Mouse (Mus musculus) forebrain, embryonic 16.5 days (tissue): Measurements from ENCODE around the gene Cbx4. TPM values are rescaled to one million over a fixed set of nuclear protein-coding genes. Genes with fewer than 3 reads are reported as not detected.

ENCODE experiments used
- ATAC-seq: fragments of 200-750 bp; cut with Nextera tagmentation; 2 replicates; pipeline ENCODE4 v1.8.0; 2017; ENCODE audit warnings: mild to moderate bottlenecking, moderate library complexity
- H3K27ac ChIP-seq: fragments of 300-500 bp; sonication (generic); 2 replicates; pipeline ENCODE4 v1.5.1; 2014; ENCODE audit warnings: low read length, control low read depth
- H3K27me3 ChIP-seq: fragments of 300-500 bp; sonication (generic); replicated peaks from 2 replicates; pipeline ENCODE4 v1.6.1; 2014; ENCODE audit warnings: low read length; ENCODE audit not compliant: control insufficient read depth, insufficient read depth
- H3K36me3 ChIP-seq: fragments of 300-500 bp; sonication (generic); 2 replicates; pipeline ENCODE4 v1.6.1; 2014; ENCODE audit not compliant: control insufficient read depth, insufficient read depth
- H3K4me1 ChIP-seq: fragments of 300-500 bp; sonication (generic); replicated peaks from 2 replicates; pipeline ENCODE4 v1.6.1; 2014; ENCODE audit warnings: low read length; ENCODE audit not compliant: control insufficient read depth, insufficient read depth
- H3K4me2 ChIP-seq: fragments of 300-500 bp; sonication (generic); 2 replicates; pipeline ENCODE4 v1.6.1; 2014; ENCODE audit warnings: mild to moderate bottlenecking, low read length, control low read depth
- H3K4me3 ChIP-seq: fragments of 300-500 bp; sonication (generic); replicated peaks from 2 replicates; pipeline ENCODE4 v1.5.1; 2014; ENCODE audit warnings: mild to moderate bottlenecking, low read length, control low read depth
- H3K9ac ChIP-seq: fragments of 300-500 bp; sonication (generic); replicated peaks from 2 replicates; pipeline ENCODE4 v1.6.1; 2014; ENCODE audit warnings: low read depth, low read length, control low read depth
- H3K9me3 ChIP-seq: fragments of 300-500 bp; sonication (generic); 2 replicates; pipeline ENCODE4 v1.6.1; 2016; ENCODE audit warnings: low read length; ENCODE audit not compliant: control insufficient read depth
- WGBS: fragments of 180-500 bp; shearing (Covaris S2); extraction: QIAGEN DNeasy Blood & Tissue Kit; methylation state at CpG from one replicate; pipeline ENCODE4 v1.1.7; 2014; 5-methylcytosine and 5-hydroxymethylcytosine counted together
- polyA plus RNA-seq: library from polyadenylated mRNA; unstranded; fragments of >200 nt; fragmentation: Nextera tagmentation; extraction: Ambion mirVana; gene quantifications from 2 replicates; pipeline ENCODE4 v1.2.1, GENCODE M21; 2015

Cbx4 gene
- polyA plus RNA-seq, 1 experiment from 2014 or later, result 18.5 TPM

- H3K9ac ChIP-seq, result no peak overlapping the region
- H3K4me2 ChIP-seq, result no peak overlapping the region
- H3K9me3 ChIP-seq, result no peaks in the 10 kb centered on the region
- no peaks in the 10 kb centered on the region for H3K36me3 ChIP-seq
- peaks cover 8% of the 10 kb centered on the region for H3K4me1 ChIP-seq
- H3K27ac ChIP-seq, result no peak overlapping the region
- no peak overlapping the region for H3K4me3 ChIP-seq
- H3K27me3 ChIP-seq, result no peaks in the 10 kb centered on the region
- WGBS, result 68% methylated on average over 4 of the region's 4 CpGs
- no peak for ATAC-seq
Measured at GRCm38 (mm10) chr11:119116992-119117391, 31.0 kb upstream of the Cbx4 start.

GRCm38 (mm10) chr11:119112721-119113120 is 26.7 kb upstream of the Cbx4 start:
- Histone ChIP-seq H3K4me1 (no peaks in the 10 kb centered on the region), H3K36me3 (no peaks in the 10 kb centered on the region), H3K27me3 (no peaks in the 10 kb centered on the region), H3K9ac (no peak overlapping the region), H3K4me2 (no peak overlapping the region), H3K27ac (no peak overlapping the region), H3K4me3 (no peak overlapping the region), H3K9me3 (no peaks in the 10 kb centered on the region)
- no peak for ATAC-seq

GRCm38 (mm10) chr11:119111345-119111744 is 25.3 kb upstream of the Cbx4 start:
- Histone ChIP-seq H3K27me3 (no peaks in the 10 kb centered on the region), H3K9ac (no peak overlapping the region), H3K4me2 (no peak overlapping the region), H3K27ac (no peak overlapping the region), H3K36me3 (no peaks in the 10 kb centered on the region), H3K4me3 (no peak overlapping the region), H3K4me1 (no peaks in the 10 kb centered on the region), H3K9me3 (no peaks in the 10 kb centered on the region)
- WGBS, result 14% methylated on average over 7 of the region's 7 CpGs
- ATAC-seq, result no peak

GRCm38 (mm10) chr11:119109415-119110071 is 23.5 kb upstream of the Cbx4 start:
- Histone ChIP-seq H3K9ac (no peak overlapping the region), H3K4me1 (no peaks in the 10 kb centered on the region), H3K36me3 (no peaks in the 10 kb centered on the region), H3K27ac (no peak overlapping the region), H3K4me2 (no peak overlapping the region), H3K9me3 (no peaks in the 10 kb centered on the region), H3K4me3 (no peak overlapping the region), H3K27me3 (no peaks in the 10 kb centered on the region)
- no peak for ATAC-seq
- 75% methylated on average over 9 of the region's 9 CpGs for WGBS

- Histone ChIP-seq H3K4me3 (no peak overlapping the region), H3K36me3 (no peaks in the 10 kb centered on the region), H3K9ac (no peak overlapping the region), H3K27me3 (no peaks in the 10 kb centered on the region), H3K27ac (no peak overlapping the region), H3K9me3 (no peaks in the 10 kb centered on the region), H3K4me2 (no peak overlapping the region), H3K4me1 (no peaks in the 10 kb centered on the region)
- 77% methylated on average over 10 of the region's 10 CpGs for WGBS
- no peak for ATAC-seq
Measured at GRCm38 (mm10) chr11:119108573-119109263, 22.7 kb upstream of the Cbx4 start.

GRCm38 (mm10) chr11:119106289-119106688 is 20.3 kb upstream of the Cbx4 start:
- no peaks in the 10 kb centered on the region for H3K27me3 ChIP-seq
- H3K36me3 ChIP-seq, result no peaks in the 10 kb centered on the region
- no peaks in the 10 kb centered on the region for H3K4me1 ChIP-seq
- 71% methylated on average over 5 of the region's 6 CpGs for WGBS
- no peak overlapping the region for H3K4me3 ChIP-seq
- no peak overlapping the region for H3K4me2 ChIP-seq
- no peak overlapping the region for H3K9ac ChIP-seq
- H3K27ac ChIP-seq, result no peak overlapping the region
- no peaks in the 10 kb centered on the region for H3K9me3 ChIP-seq
- ATAC-seq, result no peak

- Histone ChIP-seq H3K4me3 (no peak overlapping the region), H3K27me3 (no peaks in the 10 kb centered on the region), H3K9ac (no peak overlapping the region), H3K4me2 (no peak overlapping the region), H3K4me1 (no peaks in the 10 kb centered on the region), H3K36me3 (no peaks in the 10 kb centered on the region), H3K9me3 (no peaks in the 10 kb centered on the region), H3K27ac (no peak overlapping the region)
- ATAC-seq, result no peak
- 52% methylated on average over 8 of the region's 8 CpGs for WGBS
Measured at GRCm38 (mm10) chr11:119105748-119106147, 19.7 kb upstream of the Cbx4 start.

GRCm38 (mm10) chr11:119105071-119105609 is 19.1 kb upstream of the Cbx4 start:
- Histone ChIP-seq H3K9me3 (no peaks in the 10 kb centered on the region), H3K9ac (no peak overlapping the region), H3K36me3 (no peaks in the 10 kb centered on the region), H3K27me3 (no peaks in the 10 kb centered on the region), H3K4me2 (no peak overlapping the region), H3K4me1 (no peaks in the 10 kb centered on the region), H3K4me3 (no peak overlapping the region), H3K27ac (no peak overlapping the region)
- 70% methylated on average over 7 of the region's 7 CpGs for WGBS
- ATAC-seq, result no peak

GRCm38 (mm10) chr11:119103991-119104390 is 18.0 kb upstream of the Cbx4 start:
- WGBS, result 92% methylated on average over 3 of the region's 3 CpGs
- Histone ChIP-seq H3K27ac (no peak overlapping the region), H3K27me3 (no peaks in the 10 kb centered on the region), H3K4me1 (no peaks in the 10 kb centered on the region), H3K4me2 (no peak overlapping the region), H3K4me3 (no peak overlapping the region), H3K36me3 (no peaks in the 10 kb centered on the region), H3K9me3 (no peaks in the 10 kb centered on the region), H3K9ac (no peak overlapping the region)
- no peak for ATAC-seq
